Mouse (Mus musculus) limb, embryonic 12.5 days (tissue): ENCODE data around the gene Zfp786. TPM values are rescaled to one million over a fixed set of nuclear protein-coding genes. Genes with fewer than 3 reads are reported as not detected.
"Not testable (repeated sequence)": the region's sequence is repeated elsewhere in the genome, so short reads cannot be mapped to it uniquely, and the experiment has no call there.

Experiments used
- ATAC-seq: fragments of 200-750 bp; cut with Nextera tagmentation; 2 replicates; pipeline ENCODE4 v1.8.0; 2017; ENCODE audit warnings: low read depth, moderate TSS enrichment; ENCODE audit not compliant: insufficient number of reproducible peaks, insufficient read depth, low FRiP score, low TSS enrichment
- H3K27ac ChIP-seq: fragments of 300-500 bp; sonication (generic); 2 replicates; pipeline ENCODE4 v1.5.1; 2016; ENCODE audit warnings: mild to moderate bottlenecking, moderate library complexity
- H3K27me3 ChIP-seq: fragments of 300-500 bp; sonication (generic); 2 replicates; pipeline ENCODE4 v1.6.1; 2016; ENCODE audit warnings: mild to moderate bottlenecking, moderate library complexity
- H3K36me3 ChIP-seq: fragments of 300-500 bp; sonication (generic); 2 replicates; pipeline ENCODE4 v1.6.1; 2016; ENCODE audit warnings: mild to moderate bottlenecking, moderate library complexity
- H3K4me1 ChIP-seq: fragments of 300-500 bp; sonication (generic); replicated peaks from 2 replicates; pipeline ENCODE4 v1.6.1; 2016
- H3K4me2 ChIP-seq: fragments of 300-500 bp; sonication (generic); 2 replicates; pipeline ENCODE4 v1.6.1; 2016; ENCODE audit warnings: mild to moderate bottlenecking, moderate library complexity
- H3K4me3 ChIP-seq: fragments of 300-500 bp; sonication (generic); replicated peaks from 2 replicates; pipeline ENCODE4 v1.5.1; 2016; ENCODE audit warnings: mild to moderate bottlenecking
- H3K9ac ChIP-seq: fragments of 300-500 bp; sonication (generic); replicated peaks from 2 replicates; pipeline ENCODE4 v1.6.1; 2016; ENCODE audit warnings: mild to moderate bottlenecking, moderate library complexity
- H3K9me3 ChIP-seq: fragments of 300-500 bp; sonication (generic); 2 replicates; pipeline ENCODE4 v1.6.1; 2016; ENCODE audit warnings: mild to moderate bottlenecking, moderate library complexity
- WGBS: fragments of 180-500 bp; shearing (Covaris S2); methylation state at CpG from one replicate; pipeline ENCODE4 v1.1.7; 2016; 5-methylcytosine and 5-hydroxymethylcytosine counted together
- polyA plus RNA-seq: library from polyadenylated mRNA; unstranded; fragments of >200 nt; fragmentation: Nextera tagmentation; extraction: Ambion mirVana; gene quantifications from 2 replicates; pipeline ENCODE4 v1.2.1, GENCODE M21; 2016

Gene Zfp786
- 7.1 and 7.2 TPM in 2 replicates for polyA plus RNA-seq

DNA sequence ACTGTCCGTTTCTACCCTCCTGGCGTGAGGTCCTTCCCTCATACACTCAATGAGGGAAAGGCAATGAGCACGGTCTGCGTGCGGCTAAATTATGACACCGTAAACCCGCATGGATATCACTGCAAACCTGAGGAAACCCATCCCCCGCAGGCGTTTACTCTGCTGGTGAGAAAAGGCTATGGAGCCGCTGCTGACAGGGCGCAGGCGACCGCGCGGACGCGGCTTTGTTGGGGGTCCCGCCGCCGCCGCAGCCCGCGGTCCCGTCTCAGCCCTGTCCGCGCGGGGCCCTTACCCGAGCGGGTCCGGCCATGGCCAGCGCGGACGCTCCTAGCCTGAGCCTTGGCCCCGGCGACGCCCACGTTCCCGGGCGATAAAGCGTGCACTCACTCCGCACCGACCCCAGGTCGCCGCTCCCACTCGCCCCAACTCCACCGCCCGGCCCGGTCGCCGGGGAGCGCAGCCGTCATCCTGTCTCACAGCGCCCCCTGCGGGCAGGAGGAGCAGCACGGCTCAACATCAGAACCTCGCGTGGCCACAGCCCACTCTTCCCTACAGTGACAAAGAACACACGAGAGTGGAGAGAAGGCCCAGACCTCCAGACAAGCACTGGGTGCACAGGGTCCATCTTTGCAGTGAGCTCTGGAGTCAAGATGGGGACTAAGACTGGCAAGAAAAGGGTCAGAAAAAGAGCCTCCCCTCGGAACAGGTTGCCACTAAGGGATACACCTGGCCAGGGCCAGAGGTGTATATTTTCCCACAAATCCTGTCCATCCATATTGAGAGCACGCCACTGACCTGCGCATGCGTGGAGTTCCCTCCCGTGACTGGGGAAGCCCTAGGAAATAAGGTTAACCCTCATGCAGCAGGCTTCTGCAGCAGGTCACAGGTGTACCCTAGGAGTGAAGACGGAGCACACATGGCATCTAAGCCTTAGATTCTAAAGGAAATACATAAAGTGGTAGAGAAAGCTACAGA, at the start of gene Zfp786:
Gene Zfp786 (minus strand): TSS at position 764 of the 975 bp plus-strand sequence.
- Histone ChIP-seq H3K4me2 (peak within 1 kb of the TSS; percentile 60), H3K36me3 (peaks cover 7% of the 10 kb centered on the region; the same call in 1 of the 2 replicates), H3K4me3 (peak within 1 kb of the TSS; percentile 81), H3K9ac (peak within 1 kb of the TSS; percentile 88), H3K4me1 (peaks cover 5% of the 10 kb centered on the region; the same call in 1 of the 2 replicates), H3K27me3 (no peaks in the 10 kb centered on the region), H3K9me3 (no peaks in the 10 kb centered on the region), H3K27ac (peak within 1 kb of the TSS; percentile 86)
- peak; percentile 92 for ATAC-seq
- 2% methylated on average over 64 of the region's 64 CpGs for WGBS

- Histone ChIP-seq H3K9me3 (no peaks in the 10 kb centered on the region), H3K4me2 (no peak overlapping the region), H3K27me3 (no peaks in the 10 kb centered on the region), H3K36me3 (peaks cover 59% of the 10 kb centered on the region), H3K4me1 (peaks cover 15% of the 10 kb centered on the region), H3K4me3 (no peak overlapping the region), H3K27ac (no peak overlapping the region), H3K9ac (no peak overlapping the region)
- no peak for ATAC-seq
- 88% methylated on average over 10 of the region's 10 CpGs for WGBS
Observed at GRCm38 (mm10) chr6:47880166-47880565, 49.5 kb upstream of the Zfp786 start.

DNA sequence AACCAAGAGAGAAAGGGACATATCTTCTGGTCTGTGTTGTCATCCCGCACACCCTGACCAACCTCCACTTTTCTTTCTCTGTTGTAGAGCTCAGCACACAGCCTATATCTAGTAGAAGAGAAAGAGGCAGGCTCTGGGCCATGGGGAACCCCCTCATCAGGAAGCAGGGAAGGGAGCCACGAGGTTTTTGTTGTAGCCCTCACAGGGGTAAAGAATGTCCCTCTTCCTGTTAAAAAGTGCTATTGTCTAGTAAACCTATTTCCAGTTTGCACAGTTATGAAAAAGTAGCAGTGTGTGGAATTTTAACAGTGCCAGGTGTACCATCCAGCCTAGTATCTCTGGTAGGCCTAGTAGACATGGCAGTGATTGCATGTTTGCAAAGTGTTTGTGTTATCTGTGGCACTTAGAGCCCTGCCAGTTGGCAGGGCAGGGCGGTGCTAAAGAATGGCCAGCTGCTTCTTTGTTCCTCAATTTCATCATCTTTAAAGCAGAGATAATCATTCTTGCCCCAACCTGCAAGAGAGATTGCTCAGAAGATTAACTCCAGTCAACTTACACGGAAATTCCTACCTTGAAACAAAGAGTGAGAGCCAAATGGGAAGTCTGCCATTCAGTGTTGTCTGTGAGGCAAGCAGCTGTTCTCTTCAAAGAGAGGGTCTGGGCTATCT, 48.5 kb upstream of the Zfp786 start:
- no peak overlapping the region for H3K27ac ChIP-seq
- ATAC-seq: no peak
- WGBS: 81% methylated on average over 4 of the region's 4 CpGs
- H3K36me3 ChIP-seq: peaks cover 50% of the 10 kb centered on the region
- H3K4me3 ChIP-seq: peak overlapping the region; percentile 91
- H3K9ac ChIP-seq: peak overlapping the region; percentile 98
- no peaks in the 10 kb centered on the region for H3K27me3 ChIP-seq
- H3K9me3 ChIP-seq: no peaks in the 10 kb centered on the region
- H3K4me2 ChIP-seq: peak overlapping the region; percentile 89
- peaks cover 15% of the 10 kb centered on the region for H3K4me1 ChIP-seq

DNA sequence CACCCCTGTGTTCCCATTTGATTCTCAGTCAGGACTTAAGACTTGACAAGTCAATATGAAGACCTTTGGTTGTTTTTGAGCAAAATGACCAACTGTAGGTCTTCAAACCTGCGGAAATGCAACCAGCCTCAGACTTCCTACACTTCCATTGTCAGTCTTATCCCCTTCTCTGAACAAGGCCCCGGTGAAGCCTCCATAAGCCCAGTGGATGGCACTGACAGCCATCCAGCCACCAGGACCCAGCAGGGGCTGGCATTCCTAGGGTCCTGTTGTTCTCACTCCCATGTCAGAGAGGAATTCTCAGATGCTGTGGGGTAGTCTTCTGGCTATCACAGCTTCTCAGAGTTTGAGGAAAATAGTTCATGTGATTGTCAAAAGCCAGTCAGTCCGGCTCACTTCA, 47.9 kb upstream of the Zfp786 start:
- peak overlapping the region; percentile 91 for H3K4me3 ChIP-seq
- peak overlapping the region; percentile 98 for H3K9ac ChIP-seq
- WGBS: 50% methylated on average over 3 of the region's 3 CpGs
- no peak for ATAC-seq
- peaks cover 44% of the 10 kb centered on the region for H3K36me3 ChIP-seq
- H3K4me2 ChIP-seq: peak overlapping the region; percentile 89
- H3K4me1 ChIP-seq: peaks cover 15% of the 10 kb centered on the region
- no peaks in the 10 kb centered on the region for H3K9me3 ChIP-seq
- no peaks in the 10 kb centered on the region for H3K27me3 ChIP-seq
- no peak overlapping the region; the same call in 1 of the 2 replicates for H3K27ac ChIP-seq

- ATAC-seq: no peak
- H3K27me3 ChIP-seq: no peaks in the 10 kb centered on the region
- WGBS: under 1% methylated on average over 11 of the region's 11 CpGs
Observed at GRCm38 (mm10) chr6:47878133-47878514, 47.5 kb upstream of the Zfp786 start.

GRCm38 (mm10) chr6:47877461-47878132, 46.9 kb upstream of the Zfp786 start:
- H3K4me2 ChIP-seq: peak overlapping the region; percentile 89
- 1% methylated on average over 69 of the region's 71 CpGs for WGBS
- no peaks in the 10 kb centered on the region for H3K9me3 ChIP-seq
- H3K27ac ChIP-seq: peak overlapping the region; percentile 99
- H3K27me3 ChIP-seq: no peaks in the 10 kb centered on the region
- H3K36me3 ChIP-seq: peaks cover 34% of the 10 kb centered on the region
- peaks cover 15% of the 10 kb centered on the region for H3K4me1 ChIP-seq
- H3K4me3 ChIP-seq: peak overlapping the region; percentile 91
- H3K9ac ChIP-seq: peak overlapping the region; percentile 98
- ATAC-seq: peak; percentile 93

More at GRCm38 (mm10) chr6:47878133-47878514, 47.5 kb upstream of the Zfp786 start:
- Histone ChIP-seq H3K4me3 (peak overlapping the region; percentile 91), H3K4me2 (peak overlapping the region; percentile 89), H3K9ac (peak overlapping the region; percentile 98), H3K4me1 (peaks cover 15% of the 10 kb centered on the region), H3K27ac (peak overlapping the region; percentile 99), H3K9me3 (no peaks in the 10 kb centered on the region), H3K36me3 (peaks cover 39% of the 10 kb centered on the region)

- Histone ChIP-seq H3K27me3 (no peaks in the 10 kb centered on the region), H3K27ac (peak within 1 kb of the TSS; percentile 99), H3K9me3 (no peaks in the 10 kb centered on the region), H3K4me3 (peak within 1 kb of the TSS; percentile 91), H3K9ac (peak within 1 kb of the TSS; percentile 98), H3K36me3 (peaks cover 28% of the 10 kb centered on the region), H3K4me2 (peak within 1 kb of the TSS; percentile 89), H3K4me1 (peaks cover 15% of the 10 kb centered on the region)
- no peak; the same call in 1 of the 2 replicates for ATAC-seq
- WGBS: 6% methylated on average over 9 of the region's 9 CpGs
Observed at GRCm38 (mm10) chr6:47877058-47877457, 46.4 kb upstream of the Zfp786 start, which contains the start of gene Zfp282. Gene Zfp282 (plus strand): TSS chr6:47877204.

- no peaks in the 10 kb centered on the region for H3K27me3 ChIP-seq
- H3K9ac ChIP-seq: no peak overlapping the region
- H3K4me1 ChIP-seq: no peaks in the 10 kb centered on the region
- no peak overlapping the region for H3K27ac ChIP-seq
- no peaks in the 10 kb centered on the region for H3K9me3 ChIP-seq
- H3K4me2 ChIP-seq: no peak overlapping the region
- H3K4me3 ChIP-seq: no peak overlapping the region
- ATAC-seq: no peak
- H3K36me3 ChIP-seq: peaks cover 12% of the 10 kb centered on the region
- 88% methylated on average over 5 of the region's 5 CpGs for WGBS
Observed at GRCm38 (mm10) chr6:47872266-47872665, 41.6 kb upstream of the Zfp786 start.

DNA sequence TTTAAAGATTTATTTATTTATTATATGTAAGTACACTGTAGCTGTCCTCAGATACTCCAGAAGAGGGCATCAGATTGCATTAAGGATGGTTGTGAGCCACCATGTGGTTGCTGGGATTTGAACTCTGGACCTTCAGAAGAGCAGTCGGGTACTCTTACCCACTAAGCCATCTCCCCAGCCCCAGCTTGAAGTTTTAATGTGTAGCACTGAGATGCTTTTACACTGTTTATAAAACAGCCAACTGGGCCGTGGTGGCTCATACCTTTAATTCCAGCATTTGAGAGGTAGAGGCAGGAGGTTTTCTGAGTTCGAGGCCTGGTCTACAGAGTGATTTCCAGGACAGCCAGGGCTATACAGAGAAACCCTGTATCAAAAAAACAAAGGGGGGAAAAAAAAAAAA, 27.1 kb upstream of the Zfp786 start:
- peaks cover 35% of the 10 kb centered on the region for H3K36me3 ChIP-seq
- not testable (repeated sequence) for H3K4me3 ChIP-seq, ATAC-seq, H3K27me3 ChIP-seq, H3K27ac ChIP-seq, H3K4me2 ChIP-seq, H3K9me3 ChIP-seq, H3K9ac ChIP-seq, H3K4me1 ChIP-seq
- 93% methylated on average over 3 of the region's 3 CpGs for WGBS

- Histone ChIP-seq H3K4me2 (no peak overlapping the region), H3K4me1 (no peaks in the 10 kb centered on the region), H3K9ac (no peak overlapping the region), H3K4me3 (no peak overlapping the region), H3K9me3 (no peaks in the 10 kb centered on the region), H3K36me3 (peaks cover 34% of the 10 kb centered on the region), H3K27me3 (no peaks in the 10 kb centered on the region), H3K27ac (no peak overlapping the region)
- ATAC-seq: no peak
- WGBS: 93% methylated on average over 6 of the region's 6 CpGs
Observed at GRCm38 (mm10) chr6:47857241-47857640, 26.6 kb upstream of the Zfp786 start.
